Mouse (Mus musculus) liver, adult 2 months (tissue): ENCODE results near the gene Armt1. TPM values are rescaled to one million over a fixed set of nuclear protein-coding genes. Genes with fewer than 3 reads are reported as not detected.

Experiments
- DNase-seq: peaks from one replicate; pipeline ENCODE4 v3.0.0-alpha.2; 2011; ENCODE audit warnings: low read depth, low spot score; ENCODE audit errors: extremely low read depth
- H3K27ac ChIP-seq: fragments of 200-500 bp; replicated peaks from 2 replicates; pipeline ENCODE4 v1.5.1; 2012; ENCODE audit warnings: low read depth, mild to moderate bottlenecking, control low read depth, inconsistent platforms, low read length; ENCODE audit not compliant: insufficient read depth
- H3K27me3 ChIP-seq: fragments of 200-500 bp; 2 replicates; pipeline ENCODE4 v1.6.1; 2012; ENCODE audit warnings: mild to moderate bottlenecking, moderate library complexity, low read length, inconsistent platforms; ENCODE audit not compliant: control insufficient read depth, insufficient read depth
- H3K36me3 ChIP-seq: fragments of 200-500 bp; 2 replicates; pipeline ENCODE4 v1.6.1; 2012; ENCODE audit warnings: low read length, inconsistent platforms; ENCODE audit not compliant: control insufficient read depth, insufficient read depth
- H3K4me1 ChIP-seq: fragments of 200-500 bp; 2 replicates; pipeline ENCODE4 v1.6.1; 2011; ENCODE audit warnings: low read length; ENCODE audit not compliant: control insufficient read depth, insufficient read depth
- H3K4me3 ChIP-seq: fragments of 200-500 bp; 2 replicates; pipeline ENCODE4 v1.5.1; 2011; ENCODE audit warnings: low read depth, mild to moderate bottlenecking, control low read depth, low read length, moderate library complexity; ENCODE audit not compliant: insufficient read depth
- H3K79me2 ChIP-seq: fragments of 200-500 bp; 2 replicates; pipeline ENCODE4 v1.6.1; 2012; ENCODE audit warnings: inconsistent platforms, mild to moderate bottlenecking, low read length, moderate library complexity; ENCODE audit not compliant: control insufficient read depth, insufficient read depth
- H3K9ac ChIP-seq: fragments of 200-500 bp; 2 replicates; pipeline ENCODE4 v1.6.1; 2012; ENCODE audit warnings: low read depth, mild to moderate bottlenecking, control low read depth, inconsistent platforms, low read length
- CTCF ChIP-seq: fragments of 200-500 bp; IDR thresholded peaks from 2 replicates; pipeline ENCODE4 v1.5.1; 2011; ENCODE audit warnings: low read depth, low read length, control low read depth
- POLR2A ChIP-seq: fragments of 200-500 bp; IDR thresholded peaks from 2 replicates; pipeline ENCODE4 v1.6.1; 2011; ENCODE audit warnings: low read length, control low read depth; ENCODE audit not compliant: insufficient read depth; ENCODE audit errors: extremely low read depth
- WGBS: fragments of 180-500 bp; shearing (Covaris S2); methylation state at CpG from one replicate; pipeline ENCODE4 v1.1.7; 2018; 5-methylcytosine and 5-hydroxymethylcytosine counted together
- polyA plus RNA-seq: library from polyadenylated mRNA; depleted of rRNA; stranded (reverse); fragments of >200 nt; gene quantifications from 2 replicates; pipeline ENCODE4 v1.2.3, GENCODE M21; 2012; rRNA removed
- total RNA-seq: library from RNA; depleted of rRNA; stranded (reverse); fragments of >200 nt; gene quantifications from 2 replicates; pipeline ENCODE4 v1.2.3, GENCODE M21; 2014; rRNA removed

Armt1 gene
- total RNA-seq (8.1 and 9.9 TPM in 2 replicates), polyA plus RNA-seq (6.0 and 9.0 TPM in 2 replicates)

GRCm38 (mm10) chr10:4432123-4432931, at the start of gene Armt1, which contains the start of gene Rmnd1:
Gene Armt1, plus strand, starts transcription at chr10:4432467.
Gene Rmnd1, minus strand, starts transcription at chr10:4432388.
- TF ChIP-seq CTCF (no peak), POLR2A (peak; percentile 74)
- Histone ChIP-seq H3K4me1 (peaks cover 4% of the 10 kb centered on the region; the same call in 1 of the 2 replicates), H3K27me3 (no peaks in the 10 kb centered on the region), H3K79me2 (peaks cover 7% of the 10 kb centered on the region; the same call in 1 of the 2 replicates), H3K9ac (peak within 1 kb of the TSS; percentile 73), H3K4me3 (peak within 1 kb of the TSS; percentile 67), H3K36me3 (peaks cover 2% of the 10 kb centered on the region), H3K27ac (peak within 1 kb of the TSS; percentile 89)
- peak; percentile 87 for DNase-seq
- WGBS = under 1% methylated on average over 71 of the region's 75 CpGs

- H3K27ac ChIP-seq = no peak overlapping the region
- H3K4me1 ChIP-seq = peaks cover 7% of the 10 kb centered on the region
- H3K36me3 ChIP-seq = no peaks in the 10 kb centered on the region
- no peak for DNase-seq
- H3K79me2 ChIP-seq = peaks cover 32% of the 10 kb centered on the region; the same call in 1 of the 2 replicates
- no peak overlapping the region for H3K4me3 ChIP-seq
- WGBS = 95% methylated on average over 7 of the region's 7 CpGs
- no peak overlapping the region for H3K9ac ChIP-seq
- no peaks in the 10 kb centered on the region for H3K27me3 ChIP-seq
- TF ChIP-seq POLR2A (no peak), CTCF (no peak)
Observed at GRCm38 (mm10) chr10:4384244-4384643, 48.0 kb upstream of the Armt1 start.

GRCm38 (mm10) chr10:4386609-4387591, 45.4 kb upstream of the Armt1 start:
- Histone ChIP-seq H3K4me1 (peaks cover 29% of the 10 kb centered on the region), H3K4me3 (peak overlapping the region; percentile 94), H3K27me3 (no peaks in the 10 kb centered on the region), H3K36me3 (no peaks in the 10 kb centered on the region), H3K9ac (peak overlapping the region; percentile 98), H3K27ac (peak overlapping the region; percentile 98), H3K79me2 (peaks cover 33% of the 10 kb centered on the region; the same call in 1 of the 2 replicates)
- DNase-seq = peak; percentile 85
- WGBS = under 1% methylated on average over 84 of the region's 133 CpGs
- TF ChIP-seq POLR2A (peak; percentile 66; the same call in 1 of the 2 replicates), CTCF (no peak)

- H3K27ac ChIP-seq = peak within 1 kb of the TSS; percentile 98
- peaks cover 30% of the 10 kb centered on the region for H3K4me1 ChIP-seq
- peak within 1 kb of the TSS; percentile 98 for H3K9ac ChIP-seq
- peak within 1 kb of the TSS; percentile 94 for H3K4me3 ChIP-seq
- peaks cover under 1% of the 10 kb centered on the region; the same call in 1 of the 2 replicates for H3K36me3 ChIP-seq
- peaks cover 34% of the 10 kb centered on the region; the same call in 1 of the 2 replicates for H3K79me2 ChIP-seq
- no peak for DNase-seq
- WGBS = under 1% methylated on average over 53 of the region's 87 CpGs
- TF ChIP-seq POLR2A (no peak), CTCF (no peak)
- no peaks in the 10 kb centered on the region for H3K27me3 ChIP-seq
Observed at GRCm38 (mm10) chr10:4387701-4388383, 44.4 kb upstream of the Armt1 start, which contains the start of gene Zbtb2. Gene Zbtb2, minus strand, starts transcription at chr10:4388108.

GRCm38 (mm10) chr10:4388384-4388745, 43.9 kb upstream of the Armt1 start:
- DNase-seq = peak; percentile 58
- peaks cover 33% of the 10 kb centered on the region for H3K4me1 ChIP-seq
- WGBS = under 1% methylated on average over 19 of the region's 19 CpGs

More at GRCm38 (mm10) chr10:4388384-4388745, 43.9 kb upstream of the Armt1 start:
- H3K36me3 ChIP-seq = peaks cover 3% of the 10 kb centered on the region; the same call in 1 of the 2 replicates
- TF ChIP-seq POLR2A = no peak
- TF ChIP-seq CTCF = no peak
- peak overlapping the region; percentile 98 for H3K9ac ChIP-seq
- H3K79me2 ChIP-seq = peaks cover 33% of the 10 kb centered on the region; the same call in 1 of the 2 replicates
- H3K27me3 ChIP-seq = no peaks in the 10 kb centered on the region
- H3K27ac ChIP-seq = peak overlapping the region; percentile 1
- peak overlapping the region; percentile 94 for H3K4me3 ChIP-seq
